Mouse (Mus musculus) neural tube, embryonic 12.5 days (tissue): ENCODE results near the gene Pold3. TPM values are rescaled to one million over a fixed set of nuclear protein-coding genes. Genes with fewer than 3 reads are reported as not detected.
"Not testable (repeated sequence)": the region's sequence is repeated elsewhere in the genome, so short reads cannot be mapped to it uniquely, and the experiment has no call there.

Experiments
- ATAC-seq: fragments of 200-750 bp; cut with Nextera tagmentation; 2 replicates; pipeline ENCODE4 v1.8.0; 2017; ENCODE audit warnings: low read depth, mild to moderate bottlenecking, moderate TSS enrichment, moderate library complexity; ENCODE audit not compliant: low FRiP score
- H3K27ac ChIP-seq: fragments of 300-500 bp; sonication (generic); 2 replicates; pipeline ENCODE4 v1.5.1; 2016
- H3K27me3 ChIP-seq: fragments of 300-500 bp; sonication (generic); replicated peaks from 2 replicates; pipeline ENCODE4 v1.6.1; 2016; ENCODE audit warnings: mild to moderate bottlenecking
- H3K36me3 ChIP-seq: fragments of 300-500 bp; sonication (generic); 2 replicates; pipeline ENCODE4 v1.6.1; 2016; ENCODE audit warnings: mild to moderate bottlenecking
- H3K4me1 ChIP-seq: fragments of 300-500 bp; sonication (generic); 2 replicates; pipeline ENCODE4 v1.6.1; 2016
- H3K4me2 ChIP-seq: fragments of 300-500 bp; sonication (generic); replicated peaks from 2 replicates; pipeline ENCODE4 v1.6.1; 2016; ENCODE audit warnings: mild to moderate bottlenecking
- H3K4me3 ChIP-seq: fragments of 300-500 bp; sonication (generic); 2 replicates; pipeline ENCODE4 v1.5.1; 2016
- H3K9ac ChIP-seq: fragments of 300-500 bp; sonication (generic); 2 replicates; pipeline ENCODE4 v1.6.1; 2016; ENCODE audit warnings: mild to moderate bottlenecking
- H3K9me3 ChIP-seq: fragments of 300-500 bp; sonication (generic); 2 replicates; pipeline ENCODE4 v1.6.1; 2016; ENCODE audit warnings: mild to moderate bottlenecking
- WGBS: fragments of 180-500 bp; shearing (Covaris S2); methylation state at CpG from one replicate; pipeline ENCODE4 v1.1.7; 2016; 5-methylcytosine and 5-hydroxymethylcytosine counted together
- polyA plus RNA-seq: library from polyadenylated mRNA; unstranded; fragments of >200 nt; fragmentation: Nextera tagmentation; extraction: Ambion mirVana; gene quantifications from 2 replicates; pipeline ENCODE4 v1.2.1, GENCODE M21; 2016

The Pold3 gene
- polyA plus RNA-seq, 1 experiment from 2014 or later, result 60.5 TPM

DNA sequence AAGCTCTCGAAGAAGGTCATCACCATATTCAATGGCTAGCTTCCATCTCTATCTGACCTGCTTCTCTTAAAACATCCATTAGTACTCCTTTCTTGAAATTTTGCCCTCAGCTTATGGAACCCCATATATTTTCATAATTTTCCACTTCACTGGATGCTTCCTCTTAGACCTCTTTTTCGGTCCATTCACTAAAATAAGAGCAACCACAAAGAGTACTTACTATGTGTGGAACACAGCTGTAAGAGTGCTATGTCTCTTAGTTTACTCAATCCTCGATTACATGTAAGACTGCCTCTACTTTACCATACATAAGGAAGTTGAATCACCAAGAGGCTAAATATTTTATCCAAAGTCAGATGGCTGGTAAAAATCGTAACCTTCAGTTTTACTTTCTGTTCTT lies 16.7 kb downstream of the Pold3 start:
- no peak for ATAC-seq
- Histone ChIP-seq H3K4me1 (no peaks in the 10 kb centered on the region), H3K9ac (no peak overlapping the region), H3K27me3 (no peaks in the 10 kb centered on the region), H3K4me2 (no peak overlapping the region), H3K36me3 (peaks cover 72% of the 10 kb centered on the region), H3K9me3 (no peaks in the 10 kb centered on the region), H3K27ac (no peak overlapping the region), H3K4me3 (no peak overlapping the region)
- WGBS, result 94% methylated on average over 4 of the region's 4 CpGs

- Histone ChIP-seq H3K4me2 (no peak overlapping the region), H3K27ac (no peak overlapping the region), H3K9me3 (no peaks in the 10 kb centered on the region), H3K36me3 (peaks cover 74% of the 10 kb centered on the region), H3K4me1 (no peaks in the 10 kb centered on the region), H3K4me3 (no peak overlapping the region), H3K9ac (no peak overlapping the region), H3K27me3 (no peaks in the 10 kb centered on the region)
- WGBS, result 98% methylated on average over 5 of the region's 5 CpGs
- ATAC-seq, result no peak
Observed at GRCm38 (mm10) chr7:100100031-100100595, 21.3 kb downstream of the Pold3 start.

DNA sequence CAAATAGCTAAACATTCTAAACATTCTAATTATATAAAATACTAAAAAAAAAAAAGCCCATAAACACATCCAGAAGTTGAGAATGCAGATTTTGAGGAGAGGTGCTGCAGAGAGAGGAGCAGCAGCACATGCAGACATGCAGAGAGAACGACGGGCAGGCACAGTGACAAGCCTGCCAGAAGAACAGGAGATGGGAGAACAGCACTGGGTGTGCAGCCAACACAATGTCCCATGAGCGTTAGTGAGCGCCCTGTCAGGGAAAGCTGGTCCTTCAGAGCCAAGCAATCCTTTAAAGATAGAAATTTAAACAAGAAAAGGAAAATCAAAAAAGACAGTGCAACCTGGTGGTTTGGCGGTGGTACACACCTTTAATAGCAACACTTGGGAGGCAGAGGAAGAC lies 34.5 kb downstream of the Pold3 start:
- no peak for ATAC-seq
- H3K36me3 ChIP-seq, result peaks cover 80% of the 10 kb centered on the region

GRCm38 (mm10) chr7:100086159-100086755 lies 35.1 kb downstream of the Pold3 start:
- H3K36me3 ChIP-seq, result peaks cover 86% of the 10 kb centered on the region
- H3K9ac ChIP-seq, result no peak overlapping the region
- H3K27me3 ChIP-seq, result no peaks in the 10 kb centered on the region
- H3K4me1 ChIP-seq, result no peaks in the 10 kb centered on the region
- H3K4me3 ChIP-seq, result no peak overlapping the region
- no peak for ATAC-seq
- no peak overlapping the region for H3K27ac ChIP-seq
- no peak overlapping the region for H3K4me2 ChIP-seq
- whole genome bisulfite sequencing, result 90% methylated on average over 8 of the region's 8 CpGs
- H3K9me3 ChIP-seq, result peaks cover 5% of the 10 kb centered on the region; the same call in 1 of the 2 replicates

More for the DNA sequence above, 34.5 kb downstream of the Pold3 start:
- Histone ChIP-seq H3K9me3 (peaks cover 5% of the 10 kb centered on the region; the same call in 1 of the 2 replicates), H3K4me3 (no peak overlapping the region), H3K27ac (no peak overlapping the region), H3K4me2 (no peak overlapping the region), H3K9ac (no peak overlapping the region), H3K27me3 (no peaks in the 10 kb centered on the region), H3K4me1 (no peaks in the 10 kb centered on the region)
- WGBS, result 96% methylated on average over 5 of the region's 5 CpGs

DNA sequence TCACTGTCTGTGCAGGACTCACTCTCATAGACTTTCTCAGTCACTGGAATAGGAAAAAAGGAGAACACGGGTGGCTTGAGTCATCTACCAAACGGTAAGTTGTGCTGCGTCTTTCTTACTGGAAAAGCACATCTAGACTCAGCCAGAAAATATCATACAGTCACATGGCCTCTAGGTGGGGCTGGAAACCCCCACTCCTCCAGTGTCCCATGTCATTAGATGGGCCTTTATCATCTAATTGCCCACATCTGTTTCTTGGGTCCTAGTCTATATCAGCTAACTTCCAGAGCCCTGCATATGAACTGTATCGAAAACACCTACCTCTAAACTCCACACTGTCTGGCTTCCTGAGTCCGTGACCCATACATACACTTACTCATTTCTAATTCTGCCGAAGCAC lies 37.6 kb downstream of the Pold3 start:
- no peak overlapping the region for H3K9ac ChIP-seq
- H3K36me3 ChIP-seq, result peaks cover 70% of the 10 kb centered on the region
- no peaks in the 10 kb centered on the region for H3K27me3 ChIP-seq
- no peak overlapping the region for H3K27ac ChIP-seq
- 94% methylated on average over 6 of the region's 6 CpGs for WGBS
- no peaks in the 10 kb centered on the region for H3K4me1 ChIP-seq
- ATAC-seq, result no peak
- H3K9me3 ChIP-seq, result no peaks in the 10 kb centered on the region
- H3K4me3 ChIP-seq, result no peak overlapping the region
- no peak overlapping the region for H3K4me2 ChIP-seq

DNA sequence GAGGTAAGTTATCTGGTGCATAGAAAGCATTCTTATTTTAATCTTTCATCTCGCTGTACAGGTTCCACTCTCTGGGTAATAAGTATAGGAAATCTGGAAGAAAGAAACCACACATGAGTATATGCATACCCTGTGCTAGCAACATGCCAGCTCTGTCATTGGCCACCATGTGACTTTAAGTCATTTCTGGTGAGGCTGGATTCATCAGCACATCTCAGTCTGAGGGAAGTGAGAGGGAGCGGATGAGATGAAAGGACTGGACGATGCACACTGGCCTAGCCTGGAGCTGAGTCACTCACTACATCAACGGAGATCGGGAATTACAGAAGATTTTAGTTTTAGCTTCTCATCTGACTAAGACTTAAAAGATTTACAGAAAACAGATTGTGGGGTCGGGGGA lies 38.5 kb downstream of the Pold3 start:
- Histone ChIP-seq H3K4me1 (no peaks in the 10 kb centered on the region), H3K36me3 (peaks cover 67% of the 10 kb centered on the region), H3K27me3 (no peaks in the 10 kb centered on the region), H3K27ac (no peak overlapping the region), H3K4me2 (no peak overlapping the region), H3K9ac (no peak overlapping the region), H3K9me3 (no peaks in the 10 kb centered on the region), H3K4me3 (no peak overlapping the region)
- WGBS, result 94% methylated on average over 6 of the region's 6 CpGs
- ATAC-seq, result no peak

DNA sequence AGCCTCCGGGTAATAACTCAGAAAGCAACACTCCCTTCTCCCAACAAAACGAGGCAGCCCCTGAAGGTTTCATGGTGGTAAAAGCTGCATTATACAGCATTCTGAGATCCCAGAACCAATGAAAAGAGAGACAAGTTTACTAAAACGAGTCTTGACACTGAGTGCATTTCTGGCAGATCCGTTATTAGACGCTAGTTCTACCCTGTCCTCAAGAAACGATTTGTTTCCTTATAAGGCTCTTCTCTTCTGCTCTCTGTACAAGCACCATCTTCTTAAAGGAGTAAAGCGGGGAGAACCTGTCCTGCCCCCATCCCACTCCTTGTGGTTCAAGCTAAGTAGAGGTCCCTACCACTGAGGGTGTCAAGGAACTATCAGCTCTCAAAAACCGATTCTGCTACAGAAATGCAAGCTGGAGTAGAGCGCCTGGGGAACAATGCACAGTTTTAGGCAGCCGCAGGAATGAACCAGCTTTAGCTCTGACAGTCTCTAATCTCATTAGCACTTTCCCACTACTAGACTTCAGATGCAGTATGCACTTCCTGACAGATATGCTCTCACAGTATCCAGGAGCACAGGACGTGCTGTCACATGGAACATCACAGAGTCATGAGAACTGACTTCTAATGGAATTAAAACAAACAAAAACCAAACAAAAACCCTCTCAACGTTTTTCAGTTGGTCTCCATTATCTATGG lies 41.1 kb downstream of the Pold3 start:
- WGBS, result 78% methylated on average over 12 of the region's 12 CpGs
- H3K27me3 ChIP-seq, result no peaks in the 10 kb centered on the region
- ATAC-seq, result no peak
- no peak overlapping the region for H3K4me3 ChIP-seq
- no peak overlapping the region for H3K9ac ChIP-seq
- H3K27ac ChIP-seq, result no peak overlapping the region
- H3K36me3 ChIP-seq, result peaks cover 44% of the 10 kb centered on the region
- H3K4me1 ChIP-seq, result no peaks in the 10 kb centered on the region
- no peaks in the 10 kb centered on the region for H3K9me3 ChIP-seq
- H3K4me2 ChIP-seq, result no peak overlapping the region

DNA sequence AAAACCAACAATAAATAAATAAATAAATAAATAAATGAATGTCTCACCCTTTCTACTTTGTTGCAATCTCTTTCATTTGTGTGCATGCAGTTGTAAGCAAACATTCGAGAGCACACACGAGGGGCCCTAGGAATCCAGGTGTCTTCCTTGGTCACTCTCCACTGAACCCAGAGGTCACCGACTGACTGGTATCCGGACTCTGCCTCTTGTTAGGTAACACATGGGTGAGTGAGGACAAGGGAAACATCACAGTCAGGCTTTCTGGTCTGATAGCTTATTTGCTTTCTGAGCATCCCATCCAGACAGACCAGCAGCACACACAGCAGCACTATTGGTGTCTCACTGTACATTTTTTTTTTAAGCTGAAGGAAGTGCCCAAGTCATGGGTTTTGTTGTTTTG lies 44.3 kb downstream of the Pold3 start:
- peaks cover 17% of the 10 kb centered on the region for H3K36me3 ChIP-seq
- H3K27me3 ChIP-seq, result no peaks in the 10 kb centered on the region
- H3K4me2 ChIP-seq, result no peak overlapping the region
- no peaks in the 10 kb centered on the region for H3K9me3 ChIP-seq
- 90% methylated on average over 4 of the region's 4 CpGs for WGBS
- no peak for ATAC-seq
- no peak overlapping the region for H3K9ac ChIP-seq
- no peak overlapping the region for H3K4me3 ChIP-seq
- H3K4me1 ChIP-seq, result no peaks in the 10 kb centered on the region
- no peak overlapping the region for H3K27ac ChIP-seq

- Histone ChIP-seq H3K9me3 (no peaks in the 10 kb centered on the region), H3K27ac (no peak overlapping the region), H3K36me3 (peaks cover 10% of the 10 kb centered on the region), H3K4me3 (no peak overlapping the region), H3K4me1 (no peaks in the 10 kb centered on the region), H3K27me3 (no peaks in the 10 kb centered on the region), H3K4me2 (no peak overlapping the region), H3K9ac (no peak overlapping the region)
- no peak for ATAC-seq
- 92% methylated on average over 5 of the region's 5 CpGs for WGBS
Observed at GRCm38 (mm10) chr7:100076296-100076695, 45.1 kb downstream of the Pold3 start.

DNA sequence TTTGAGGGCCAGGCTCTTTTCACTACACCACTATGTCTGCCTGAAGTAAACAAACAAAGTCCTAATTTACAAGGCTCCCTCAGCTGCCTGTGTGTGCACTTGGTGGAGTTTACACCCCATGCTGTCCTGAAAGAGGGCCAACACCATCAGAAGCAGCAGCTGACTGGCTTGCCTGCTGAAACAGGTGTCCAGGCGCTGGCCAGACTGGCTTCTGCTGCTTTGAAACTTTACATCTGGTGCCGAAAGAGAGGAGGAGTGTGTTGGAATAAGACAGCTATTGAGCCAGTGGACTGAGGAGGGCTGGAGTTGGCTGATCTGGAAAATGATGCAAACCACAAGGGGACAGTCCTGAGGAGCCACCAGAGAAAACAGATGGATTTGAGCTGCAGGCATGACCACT lies 47.4 kb downstream of the Pold3 start:
- 83% methylated on average over 2 of the region's 2 CpGs for WGBS
- H3K36me3 ChIP-seq, result 0 out of 2 replicates have a peak, but pooled peaks cover 2% of the 10 kb centered on the region
- H3K4me3 ChIP-seq, result no peak overlapping the region
- H3K9ac ChIP-seq, result no peak overlapping the region
- ATAC-seq, result no peak
- H3K9me3 ChIP-seq, result no peaks in the 10 kb centered on the region
- no peaks in the 10 kb centered on the region for H3K27me3 ChIP-seq
- H3K4me1 ChIP-seq, result no peaks in the 10 kb centered on the region
- H3K4me2 ChIP-seq, result no peak overlapping the region
- H3K27ac ChIP-seq, result no peak overlapping the region

- ATAC-seq, H3K36me3 ChIP-seq, H3K4me3 ChIP-seq, H3K27ac ChIP-seq, H3K9ac ChIP-seq, H3K4me2 ChIP-seq, H3K4me1 ChIP-seq, H3K27me3 ChIP-seq, H3K9me3 ChIP-seq: not testable (repeated sequence)
- 91% methylated on average over 2 of the region's 2 CpGs for WGBS
Observed at GRCm38 (mm10) chr7:100052991-100053390, 68.4 kb downstream of the Pold3 start.

GRCm38 (mm10) chr7:100051904-100052303 lies 69.5 kb downstream of the Pold3 start:
- Histone ChIP-seq H3K36me3 (no peaks in the 10 kb centered on the region), H3K4me2 (no peak overlapping the region), H3K4me3 (no peak overlapping the region), H3K9ac (no peak overlapping the region), H3K27ac (no peak overlapping the region), H3K27me3 (no peaks in the 10 kb centered on the region), H3K4me1 (no peaks in the 10 kb centered on the region), H3K9me3 (no peaks in the 10 kb centered on the region)
- WGBS, result 62% methylated on average over 4 of the region's 4 CpGs
- ATAC-seq, result no peak

DNA sequence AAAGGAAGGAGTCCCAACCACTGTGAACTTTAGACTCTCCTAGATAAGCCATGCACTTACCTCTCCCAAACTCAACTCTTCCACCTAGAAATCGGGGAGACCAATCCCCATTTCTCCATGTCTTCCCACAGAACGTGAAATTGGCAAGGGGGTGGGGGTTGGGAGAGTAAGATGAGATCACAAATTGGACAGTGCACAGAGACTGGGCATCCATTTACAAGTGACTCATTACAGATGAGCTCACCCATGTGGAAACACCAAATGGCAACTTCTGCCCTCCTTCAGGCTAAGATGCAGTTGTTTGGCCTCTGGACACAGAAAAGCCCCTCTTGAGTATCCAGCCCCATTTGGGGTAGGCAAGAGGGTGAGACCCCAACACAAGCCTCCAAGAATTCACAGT lies 74.9 kb downstream of the Pold3 start:
- H3K27me3 ChIP-seq, result no peaks in the 10 kb centered on the region; the same call in 1 of the 2 replicates
- H3K9me3 ChIP-seq, result no peaks in the 10 kb centered on the region
- H3K4me2 ChIP-seq, result no peak overlapping the region
- H3K4me1 ChIP-seq, result peaks cover 7% of the 10 kb centered on the region
- 72% methylated on average over 2 of the region's 2 CpGs for WGBS
- H3K4me3 ChIP-seq, result no peak overlapping the region
- H3K27ac ChIP-seq, result no peak overlapping the region
- H3K36me3 ChIP-seq, result no peaks in the 10 kb centered on the region
- H3K9ac ChIP-seq, result no peak overlapping the region
- no peak for ATAC-seq
